Mouse (Mus musculus) hindbrain, embryonic 14.5 days (tissue): ENCODE results near the gene Abcb9. TPM values are rescaled to one million over a fixed set of nuclear protein-coding genes. Genes with fewer than 3 reads are reported as not detected.

ENCODE experiments used
- ATAC-seq: fragments of 200-750 bp; cut with Nextera tagmentation; 2 replicates; pipeline ENCODE4 v1.8.0; 2017; ENCODE audit warnings: moderate number of reproducible peaks, mild to moderate bottlenecking, moderate TSS enrichment, moderate library complexity; ENCODE audit not compliant: low FRiP score
- DNase-seq: peaks from one replicate; pipeline ENCODE4 v3.0.0-alpha.2; 2015; ENCODE audit warnings: low spot score
- H3K27ac ChIP-seq: fragments of 300-500 bp; sonication (generic); 2 replicates; pipeline ENCODE4 v1.5.1; 2014; ENCODE audit warnings: mild to moderate bottlenecking, moderate library complexity
- H3K27me3 ChIP-seq: fragments of 300-500 bp; sonication (generic); 2 replicates; pipeline ENCODE4 v1.6.1; 2014; ENCODE audit warnings: mild to moderate bottlenecking, low read length, mixed read lengths; ENCODE audit not compliant: control insufficient read depth, insufficient read depth
- H3K36me3 ChIP-seq: fragments of 300-500 bp; sonication (generic); replicated peaks from 2 replicates; pipeline ENCODE4 v1.6.1; 2014; ENCODE audit not compliant: control insufficient read depth, insufficient read depth
- H3K4me1 ChIP-seq: fragments of 300-500 bp; sonication (generic); replicated peaks from 2 replicates; pipeline ENCODE4 v1.6.1; 2014; ENCODE audit warnings: antibody characterized with exemption, low read length, mixed read lengths; ENCODE audit not compliant: control insufficient read depth, insufficient read depth
- H3K4me2 ChIP-seq: fragments of 300-500 bp; sonication (generic); replicated peaks from 2 replicates; pipeline ENCODE4 v1.6.1; 2014; ENCODE audit warnings: mild to moderate bottlenecking, moderate library complexity
- H3K4me3 ChIP-seq: fragments of 300-500 bp; sonication (generic); replicated peaks from 2 replicates; pipeline ENCODE4 v1.5.1; 2014; ENCODE audit warnings: mild to moderate bottlenecking, low read length
- H3K9ac ChIP-seq: fragments of 300-500 bp; sonication (generic); 2 replicates; pipeline ENCODE4 v1.6.1; 2014
- H3K9me3 ChIP-seq: fragments of 300-500 bp; sonication (generic); 2 replicates; pipeline ENCODE4 v1.6.1; 2016; ENCODE audit warnings: low read length; ENCODE audit not compliant: control insufficient read depth
- WGBS: fragments of 180-500 bp; shearing (Covaris S2); extraction: QIAGEN DNeasy Blood & Tissue Kit; methylation state at CpG from one replicate; pipeline ENCODE4 v1.1.7; 2014; 5-methylcytosine and 5-hydroxymethylcytosine counted together
- polyA plus RNA-seq: library from polyadenylated mRNA; unstranded; fragments of >200 nt; fragmentation: Nextera tagmentation; extraction: Ambion mirVana; gene quantifications from 2 replicates; pipeline ENCODE4 v1.2.1, GENCODE M21; 2014

Abcb9 gene
- polyA plus RNA-seq, 1 experiment from 2014 or later = 13.2 TPM

DNA sequence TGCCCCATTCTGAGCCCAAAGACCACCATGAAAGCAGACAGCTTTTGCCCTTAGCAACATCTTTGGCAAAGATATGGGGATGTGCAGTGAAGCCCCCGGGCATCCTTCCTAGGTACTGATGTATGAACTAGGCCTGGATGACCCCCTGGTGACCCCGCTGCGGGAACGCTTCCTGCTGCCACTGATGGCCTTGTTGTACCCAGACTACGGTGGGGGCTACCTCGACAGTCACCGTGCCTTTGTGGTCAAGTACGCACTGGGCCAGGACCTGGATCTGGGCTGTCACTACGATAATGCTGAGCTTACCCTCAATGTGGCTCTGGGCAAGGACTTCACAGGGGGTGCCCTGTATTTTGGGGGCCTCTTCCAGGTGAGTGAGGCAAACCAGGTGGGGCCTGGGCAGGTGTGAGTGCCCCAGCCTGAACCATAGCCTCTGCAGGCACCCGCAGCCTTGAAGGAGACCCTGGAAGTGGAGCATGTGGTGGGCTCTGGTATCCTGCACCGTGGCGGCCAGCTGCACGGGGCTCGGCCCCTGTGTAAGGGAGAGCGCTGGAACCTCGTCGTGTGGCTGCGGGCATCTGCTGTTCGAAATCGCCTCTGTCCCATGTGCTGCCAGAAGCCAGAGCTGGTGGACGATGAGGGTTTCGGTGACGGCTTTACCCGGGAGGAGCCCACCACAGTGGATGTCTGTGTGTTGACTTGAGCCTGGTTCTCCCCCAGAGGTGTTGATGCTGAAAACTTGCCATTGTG lies 18.9 kb upstream of the Abcb9 start:
- no peak for ATAC-seq
- Histone ChIP-seq H3K4me2 (no peak overlapping the region), H3K9ac (no peak overlapping the region), H3K4me3 (no peak overlapping the region), H3K36me3 (peaks cover 35% of the 10 kb centered on the region), H3K27ac (no peak overlapping the region), H3K4me1 (peaks cover 27% of the 10 kb centered on the region), H3K9me3 (no peaks in the 10 kb centered on the region), H3K27me3 (no peaks in the 10 kb centered on the region)
- no peak for DNase-seq
- WGBS = 91% methylated on average over 24 of the region's 24 CpGs

DNA sequence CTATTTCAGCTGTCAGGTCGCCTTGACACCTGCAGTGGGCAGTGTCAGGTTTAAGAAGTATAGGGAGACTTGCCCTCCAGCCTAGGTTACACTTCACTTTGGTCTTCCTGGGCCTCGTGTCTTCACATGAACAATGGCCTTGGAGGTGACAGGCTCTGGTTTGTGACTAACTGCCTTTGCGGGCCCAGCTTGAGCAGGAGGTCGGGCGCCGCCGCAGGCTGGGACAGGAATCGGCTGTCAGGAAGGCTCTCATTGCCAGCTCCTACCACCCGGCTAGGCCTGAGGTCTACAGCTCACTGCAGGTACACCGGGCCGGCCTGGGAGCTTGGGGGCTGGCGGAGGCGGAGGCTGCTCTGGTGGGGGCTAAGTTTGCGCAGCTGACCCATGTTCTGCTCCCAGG lies 17.4 kb upstream of the Abcb9 start:
- Histone ChIP-seq H3K36me3 (peaks cover 20% of the 10 kb centered on the region), H3K4me3 (peak overlapping the region; percentile 89), H3K27ac (peak overlapping the region; percentile 97), H3K9ac (peak overlapping the region; percentile 81), H3K27me3 (no peaks in the 10 kb centered on the region), H3K4me2 (peak overlapping the region; percentile 95), H3K9me3 (no peaks in the 10 kb centered on the region), H3K4me1 (peaks cover 27% of the 10 kb centered on the region)
- ATAC-seq (no peak), DNase-seq (peak; percentile 25)
- WGBS = 14% methylated on average over 14 of the region's 14 CpGs

DNA sequence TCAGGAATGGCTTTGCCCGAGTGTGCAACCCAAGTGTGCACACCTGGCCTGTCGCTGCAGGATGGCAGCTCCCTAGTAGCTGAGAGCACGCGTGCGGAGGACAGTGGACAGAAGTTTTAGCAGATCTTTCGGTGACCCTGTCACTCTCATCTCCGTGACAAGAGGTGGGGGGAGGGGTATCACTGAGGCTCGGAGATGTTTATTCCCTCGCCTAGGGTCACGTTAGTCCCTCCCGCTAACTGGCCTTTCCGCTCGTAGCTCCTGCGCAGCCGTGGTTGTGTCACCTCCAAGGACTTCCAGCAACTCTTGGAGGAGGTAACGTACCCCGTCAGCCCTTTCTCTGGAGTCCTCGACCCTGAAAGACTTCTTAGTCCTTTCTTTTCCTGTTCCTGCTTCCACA lies 16.9 kb upstream of the Abcb9 start:
- Histone ChIP-seq H3K4me2 (peak overlapping the region; percentile 95), H3K4me3 (peak overlapping the region; percentile 89), H3K9ac (peak overlapping the region; percentile 81), H3K9me3 (no peaks in the 10 kb centered on the region), H3K27me3 (no peaks in the 10 kb centered on the region), H3K36me3 (peaks cover 15% of the 10 kb centered on the region), H3K27ac (peak overlapping the region; percentile 97), H3K4me1 (peaks cover 27% of the 10 kb centered on the region)
- WGBS = under 1% methylated on average over 18 of the region's 18 CpGs
- DNase-seq (peak; percentile 34), ATAC-seq (no peak)

DNA sequence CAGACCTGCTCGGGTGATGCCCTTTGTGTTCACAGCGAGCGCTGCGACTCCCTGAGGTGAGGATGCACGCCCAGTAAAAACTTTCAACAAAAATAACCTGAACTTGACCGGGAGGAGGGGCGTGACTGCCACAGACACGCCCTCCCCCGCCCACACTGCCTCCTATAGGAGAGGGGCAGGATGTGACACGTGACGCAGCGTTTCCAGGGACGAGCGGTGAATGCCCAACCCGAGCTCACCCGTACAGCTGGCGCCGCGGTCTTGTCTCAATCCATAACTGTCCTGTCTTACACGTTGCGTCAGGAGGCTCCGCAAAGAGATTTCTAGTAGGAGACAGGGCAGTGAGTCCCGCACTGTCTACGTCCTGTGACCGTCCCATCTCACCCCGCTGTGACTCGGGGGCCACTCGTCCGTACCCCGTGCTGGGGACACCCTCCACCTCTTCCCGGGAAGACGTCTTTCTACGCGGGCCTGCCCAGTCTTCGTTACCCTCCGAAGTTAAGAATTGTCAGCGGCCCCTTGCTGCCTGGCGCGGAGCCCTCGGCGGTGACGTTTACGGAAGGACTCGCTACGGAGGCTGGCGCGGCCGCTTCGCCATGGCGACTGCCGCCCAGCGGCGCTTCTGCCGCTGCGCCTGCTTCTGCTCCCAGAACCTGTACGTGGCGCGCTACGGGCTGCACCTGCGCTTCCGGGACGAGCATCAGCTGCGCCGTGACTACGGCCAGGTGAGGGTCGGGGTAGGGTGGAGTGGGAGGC lies 16.3 kb upstream of the Abcb9 start, which contains the start of gene Ogfod2:
Gene Ogfod2 (plus strand): TSS at position 556 of the 756 bp plus-strand sequence.
- peak within 1 kb of the TSS; percentile 97 for H3K27ac ChIP-seq
- H3K27me3 ChIP-seq = no peaks in the 10 kb centered on the region
- peak within 1 kb of the TSS; percentile 81 for H3K9ac ChIP-seq
- peak; percentile 97 for ATAC-seq
- peaks cover 12% of the 10 kb centered on the region for H3K36me3 ChIP-seq
- peaks cover 23% of the 10 kb centered on the region for H3K4me1 ChIP-seq
- peak; percentile 99 for DNase-seq
- WGBS = 2% methylated on average over 66 of the region's 66 CpGs
- no peaks in the 10 kb centered on the region for H3K9me3 ChIP-seq
- peak within 1 kb of the TSS; percentile 95 for H3K4me2 ChIP-seq
- H3K4me3 ChIP-seq = peak within 1 kb of the TSS; percentile 89

DNA sequence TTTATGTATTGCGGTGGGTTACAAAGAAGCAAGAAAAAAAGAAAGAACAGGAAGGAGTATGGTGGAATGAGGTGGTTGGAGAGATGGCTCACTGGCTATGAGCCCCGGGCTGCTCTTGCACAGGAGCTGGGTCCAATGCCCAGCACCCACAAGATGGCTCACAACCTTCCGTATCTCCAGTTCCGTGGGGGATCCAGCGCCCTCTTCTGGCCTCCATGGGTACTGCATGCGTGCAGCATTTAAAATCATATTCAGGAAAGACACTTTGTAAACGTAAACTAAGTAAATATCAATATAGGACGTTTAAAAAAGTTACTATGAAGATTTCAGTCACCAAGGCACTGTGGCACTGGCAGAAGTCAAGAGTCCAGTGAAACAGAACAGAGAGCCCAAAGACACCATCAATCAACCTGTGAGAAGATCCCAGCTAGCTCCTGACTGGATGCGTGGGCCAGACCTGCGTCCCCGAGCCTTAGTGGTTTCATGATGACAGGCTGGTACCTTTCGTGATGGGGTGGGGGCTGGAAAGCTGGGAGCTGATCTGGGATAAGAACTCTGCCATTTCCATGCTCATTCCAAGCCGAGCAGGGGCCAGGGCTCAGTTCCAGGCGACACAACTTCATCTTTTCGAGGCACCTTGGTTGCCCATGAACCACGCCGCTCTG lies 15.6 kb upstream of the Abcb9 start:
- Histone ChIP-seq H3K4me1 (peaks cover 17% of the 10 kb centered on the region), H3K36me3 (peaks cover 12% of the 10 kb centered on the region), H3K9ac (peak overlapping the region; percentile 81), H3K4me2 (peak overlapping the region; percentile 95), H3K27me3 (no peaks in the 10 kb centered on the region), H3K4me3 (peak overlapping the region; percentile 89), H3K27ac (peak overlapping the region; percentile 97; the same call in 1 of the 2 replicates), H3K9me3 (no peaks in the 10 kb centered on the region)
- 23% methylated on average over 17 of the region's 17 CpGs for WGBS
- DNase-seq = peak; percentile 41
- no peak for ATAC-seq

DNA sequence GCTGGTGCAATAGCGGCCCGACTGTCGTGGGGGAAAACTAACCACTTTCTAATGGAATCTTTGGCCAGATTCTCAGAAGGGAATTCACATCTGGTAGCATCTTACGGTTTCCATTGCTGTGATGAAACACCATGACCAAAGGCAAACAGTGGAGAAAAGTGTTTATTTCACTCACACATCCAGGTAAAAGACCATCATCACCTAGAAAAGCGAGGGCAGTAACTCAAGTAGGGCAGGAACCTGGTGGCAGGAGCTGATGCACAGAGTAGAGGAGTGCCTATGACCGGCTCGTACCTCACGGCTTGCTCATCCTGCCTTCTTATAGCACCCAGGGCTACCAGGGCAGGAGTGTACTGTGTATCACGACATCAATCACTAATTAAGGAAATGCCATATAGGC lies 8.0 kb upstream of the Abcb9 start:
- 96% methylated on average over 9 of the region's 9 CpGs for WGBS
- no peak for ATAC-seq

DNA sequence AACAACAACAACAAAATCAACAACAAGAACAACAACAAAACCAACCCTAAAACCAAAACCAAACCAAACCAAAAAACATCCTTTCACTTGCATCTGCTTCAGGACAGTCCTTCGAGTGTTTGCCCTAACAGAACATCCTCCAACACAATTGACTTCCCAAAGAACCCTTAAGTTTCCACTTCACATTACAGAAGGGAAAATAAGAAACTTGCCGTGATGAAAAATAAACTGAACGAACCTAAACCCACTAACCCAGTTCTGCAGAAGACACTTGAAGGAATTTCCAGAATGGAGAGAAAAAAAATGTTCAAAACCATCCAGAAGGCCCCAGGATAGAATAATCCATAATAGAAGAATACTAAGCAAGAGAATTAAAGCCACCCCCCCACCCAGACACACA lies 7.4 kb upstream of the Abcb9 start:
- Histone ChIP-seq H3K27ac (no peak overlapping the region), H3K4me3 (no peak overlapping the region), H3K27me3 (no peaks in the 10 kb centered on the region), H3K4me1 (no peaks in the 10 kb centered on the region), H3K9me3 (no peaks in the 10 kb centered on the region), H3K36me3 (no peaks in the 10 kb centered on the region), H3K4me2 (no peak overlapping the region), H3K9ac (no peak overlapping the region)
- ATAC-seq (no peak), DNase-seq (no peak)
- WGBS = 90% methylated on average over 3 of the region's 3 CpGs

More for the DNA sequence above, 8.0 kb upstream of the Abcb9 start:
- Histone ChIP-seq H3K27ac (no peak overlapping the region), H3K9me3 (no peaks in the 10 kb centered on the region), H3K36me3 (no peaks in the 10 kb centered on the region), H3K9ac (no peak overlapping the region), H3K4me1 (no peaks in the 10 kb centered on the region), H3K4me3 (no peak overlapping the region), H3K4me2 (no peak overlapping the region), H3K27me3 (no peaks in the 10 kb centered on the region)
- DNase-seq = no peak

DNA sequence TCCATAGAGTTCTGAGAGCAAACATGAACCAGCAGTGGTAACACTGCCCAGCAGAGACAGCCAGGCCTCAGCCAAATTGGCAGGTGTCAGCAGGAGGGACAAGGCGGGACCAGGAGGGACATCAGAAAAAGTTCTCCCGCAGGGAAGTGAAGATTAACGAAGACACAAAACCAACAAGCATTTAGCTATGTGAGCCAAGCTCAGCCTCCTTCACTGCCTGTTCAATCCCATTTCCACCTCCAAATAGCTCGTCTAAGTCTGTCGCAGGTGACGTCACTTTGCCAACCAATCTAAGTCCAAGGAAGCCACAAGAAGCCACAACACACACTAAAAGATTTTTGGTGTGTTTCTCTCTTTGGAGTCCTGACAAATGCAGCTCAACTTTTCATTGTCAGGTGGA lies 6.7 kb upstream of the Abcb9 start:
- H3K27ac ChIP-seq = no peak overlapping the region
- H3K4me1 ChIP-seq = no peaks in the 10 kb centered on the region
- H3K9ac ChIP-seq = no peak overlapping the region
- ATAC-seq = no peak
- WGBS = 86% methylated on average over 6 of the region's 6 CpGs
- H3K27me3 ChIP-seq = no peaks in the 10 kb centered on the region
- H3K9me3 ChIP-seq = no peaks in the 10 kb centered on the region
- no peaks in the 10 kb centered on the region for H3K36me3 ChIP-seq
- H3K4me2 ChIP-seq = no peak overlapping the region
- DNase-seq = no peak
- H3K4me3 ChIP-seq = no peak overlapping the region
